Comparison of ENCODE assay signal across 16 mouse cellular contexts in the genomic region with DNA sequence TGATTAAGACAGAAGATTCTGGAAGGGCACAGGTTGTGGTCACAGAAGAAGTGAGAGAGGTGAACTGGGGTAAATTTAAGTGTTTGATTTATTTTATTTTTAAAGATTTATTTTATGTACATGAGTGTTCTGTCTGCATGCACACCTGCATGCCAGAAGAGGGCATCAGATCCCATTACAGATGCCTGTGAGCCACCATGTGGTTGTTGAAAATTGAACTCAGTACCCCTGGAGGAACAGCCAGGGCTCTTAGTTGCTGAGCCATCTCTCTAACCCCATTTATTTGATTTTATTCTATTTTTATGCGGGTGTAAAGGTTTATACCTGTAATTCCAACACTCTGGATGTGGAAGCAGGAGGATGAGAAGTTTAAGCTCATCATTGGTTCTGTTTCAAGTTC.
"Had no signal": no experiment of that assay in that cellular context is flagged by ENCODE, and none has a peak within 500 bp of the region (broad histone marks: within the 10 kb centered on the region; RNA-seq: fewer than 3 reads in every experiment).

No protein-coding gene starts in this region.

- DNase-seq: kidney, adult 9 months; kidney, postnatal 10 days; kidney, postnatal 4 days; liver; lung, embryonic 14.5 days; lung, postnatal 10 days; lung, postnatal 4 days; right cerebral cortex, adult 18-20 months; right cerebral cortex, postnatal 25 days; thymus, postnatal 14 days had no signal

- ATAC-seq: intestine, embryonic 15.5 days had no signal

- H3K9me3 ChIP-seq: intestine, embryonic 15.5 days; limb, embryonic 12.5 days; liver, embryonic 15.5 days; midbrain, embryonic 10.5 days; neural tube, embryonic 15.5 days had no signal

- H3K9ac ChIP-seq: intestine, embryonic 15.5 days; limb, embryonic 12.5 days; liver, embryonic 15.5 days; lung, embryonic 14.5 days; neural tube, embryonic 15.5 days had no signal

- H3K4me2 ChIP-seq: intestine, embryonic 15.5 days; limb, embryonic 12.5 days; liver, embryonic 15.5 days; lung, embryonic 14.5 days; neural tube, embryonic 15.5 days had no signal

- H3K4me1 ChIP-seq: intestine, embryonic 15.5 days; limb, embryonic 12.5 days; liver, embryonic 15.5 days had no signal

- H3K4me3 ChIP-seq: intestine, embryonic 15.5 days; limb, embryonic 12.5 days; liver, embryonic 15.5 days; midbrain, embryonic 10.5 days; myocyte; neural tube, embryonic 15.5 days had no signal

- H3K36me3 ChIP-seq: intestine, embryonic 15.5 days; limb, embryonic 12.5 days; liver, embryonic 15.5 days; midbrain, embryonic 10.5 days; neural tube, embryonic 15.5 days had no signal

- H3K27ac ChIP-seq: intestine, embryonic 15.5 days; limb, embryonic 12.5 days; liver, embryonic 15.5 days; midbrain, embryonic 10.5 days; neural tube, embryonic 15.5 days had no signal

- H3K27me3 ChIP-seq: intestine, embryonic 15.5 days; liver, embryonic 15.5 days; neural tube, embryonic 15.5 days had no signal
